Mouse (Mus musculus): ENCODE measurements around the gene Spata31d1b.

DNA sequence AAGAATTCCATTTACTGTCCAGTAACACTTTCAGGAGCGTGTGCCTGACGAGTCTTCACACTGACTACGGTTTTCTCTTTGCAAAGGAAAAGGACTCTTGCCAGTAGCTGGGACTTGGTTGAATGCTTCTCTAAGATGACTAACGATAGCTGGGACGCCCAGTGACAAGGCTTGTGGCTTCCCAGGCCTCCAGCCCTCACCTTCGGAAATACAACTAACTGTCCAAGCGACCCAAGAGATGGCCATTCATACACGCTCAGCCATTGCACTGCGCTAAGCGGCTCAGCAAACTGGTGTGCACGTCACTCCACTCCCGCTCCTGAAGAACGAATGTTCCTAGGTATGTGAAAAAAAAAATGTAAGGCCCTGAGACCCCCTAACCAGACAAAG is 37.3 kb upstream of the Spata31d1b start:
- TF ChIP-seq CTCF (conservative IDR thresholded peaks at IDR 0.05; ENCODE audit: low read length) = no peak
- no peak for TF ChIP-seq NANOG (IDR thresholded peaks at IDR 0.05; ENCODE audit: borderline replicate concordance, low read length)
